Mouse (Mus musculus) midbrain, embryonic 12.5 days (tissue): ENCODE measurements at regions not wholly inside any gene's neighbourhood (a gene's known extent, or its start where the extent isn't known, plus 50 kb on each side); places are given as distances from the start of the nearest gene placed in this dataset.

Experiments
- ATAC-seq: fragments of 200-750 bp; cut with Nextera tagmentation; 2 replicates; pipeline ENCODE4 v1.8.0; 2017; ENCODE audit warnings: low read depth, moderate TSS enrichment, moderate library complexity; ENCODE audit not compliant: low FRiP score
- H3K27ac ChIP-seq: fragments of 300-500 bp; sonication (generic); replicated peaks from 2 replicates; pipeline ENCODE4 v1.5.1; 2016; ENCODE audit warnings: mild to moderate bottlenecking
- H3K27me3 ChIP-seq: fragments of 300-500 bp; sonication (generic); 2 replicates; pipeline ENCODE4 v1.6.1; 2016; ENCODE audit warnings: mild to moderate bottlenecking
- H3K36me3 ChIP-seq: fragments of 300-500 bp; sonication (generic); 2 replicates; pipeline ENCODE4 v1.6.1; 2016
- H3K4me1 ChIP-seq: fragments of 300-500 bp; sonication (generic); 2 replicates; pipeline ENCODE4 v1.6.1; 2016
- H3K4me2 ChIP-seq: fragments of 300-500 bp; sonication (generic); replicated peaks from 2 replicates; pipeline ENCODE4 v1.6.1; 2016; ENCODE audit warnings: mild to moderate bottlenecking, moderate library complexity
- H3K4me3 ChIP-seq: fragments of 300-500 bp; sonication (generic); 2 replicates; pipeline ENCODE4 v1.5.1; 2016; ENCODE audit warnings: mild to moderate bottlenecking
- H3K9ac ChIP-seq: fragments of 300-500 bp; sonication (generic); replicated peaks from 2 replicates; pipeline ENCODE4 v1.6.1; 2016; ENCODE audit warnings: mild to moderate bottlenecking, moderate library complexity
- H3K9me3 ChIP-seq: fragments of 300-500 bp; sonication (generic); 2 replicates; pipeline ENCODE4 v1.6.1; 2016; ENCODE audit warnings: mild to moderate bottlenecking
- WGBS: fragments of 180-500 bp; shearing (Covaris S2); methylation state at CpG from one replicate; pipeline ENCODE4 v1.1.7; 2016; 5-methylcytosine and 5-hydroxymethylcytosine counted together

DNA sequence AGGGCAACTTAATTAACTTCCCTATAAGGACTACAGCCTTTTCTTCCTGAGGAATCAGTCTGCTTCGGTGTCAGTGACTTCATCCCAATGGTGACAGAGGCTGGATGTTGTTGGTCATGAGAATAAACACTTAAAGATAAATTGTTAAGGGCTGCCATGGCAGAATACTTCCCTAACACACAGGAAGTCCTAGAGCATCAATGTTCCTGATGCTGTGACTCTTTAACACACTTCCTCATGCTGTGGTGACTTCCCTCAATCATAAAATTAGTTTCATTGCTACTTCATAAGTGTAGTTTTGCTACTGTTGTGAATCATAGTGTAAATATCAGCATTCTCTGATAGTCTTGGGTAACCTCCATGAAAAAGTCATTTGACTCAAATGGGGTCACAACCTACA is 184.5 kb upstream of the Id2 start:
- WGBS, result 58% methylated on average over 1 of the region's 1 CpGs
- no peaks in the 10 kb centered on the region for H3K9me3 ChIP-seq

DNA sequence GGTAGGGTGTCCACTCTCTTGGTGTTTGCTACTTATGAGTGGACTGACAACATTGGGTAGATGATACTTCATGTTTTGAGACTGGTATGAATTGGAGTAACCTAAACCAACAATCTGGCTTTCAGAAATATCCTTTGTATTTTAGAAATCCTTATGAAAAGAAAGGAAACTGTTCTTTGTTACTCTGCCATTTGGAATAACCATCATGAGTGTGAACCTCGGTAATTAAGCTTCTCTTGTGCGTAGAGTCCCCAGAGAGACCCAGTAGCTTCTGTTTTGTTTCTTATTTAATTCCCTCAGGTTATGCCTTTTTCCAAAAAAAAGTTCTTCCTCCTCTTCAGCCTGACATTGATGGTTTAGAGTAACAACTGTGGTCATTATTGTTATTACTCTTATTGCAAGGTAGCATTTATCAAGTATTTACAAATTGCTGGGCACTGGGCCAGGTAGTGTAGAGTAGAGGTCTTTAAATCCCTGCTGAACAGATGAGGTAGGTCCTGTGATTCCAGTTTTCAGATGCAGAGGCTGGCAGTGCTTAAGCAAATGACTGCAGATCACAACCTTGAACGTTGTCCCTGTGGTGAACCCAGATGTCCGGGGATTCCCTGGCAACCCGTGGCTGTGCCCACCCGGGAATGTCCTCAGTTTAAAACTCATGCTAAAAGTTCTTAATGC is 176.8 kb upstream of the Id2 start:
- H3K9ac ChIP-seq, result no peak overlapping the region
- H3K27ac ChIP-seq, result no peak overlapping the region
- no peaks in the 10 kb centered on the region for H3K36me3 ChIP-seq
- ATAC-seq, result no peak
- no peaks in the 10 kb centered on the region for H3K9me3 ChIP-seq
- no peaks in the 10 kb centered on the region for H3K4me1 ChIP-seq
- H3K4me3 ChIP-seq, result no peak overlapping the region
- no peak overlapping the region for H3K4me2 ChIP-seq
- 83% methylated on average over 6 of the region's 6 CpGs for WGBS
- H3K27me3 ChIP-seq, result no peaks in the 10 kb centered on the region

More for the DNA sequence above, 184.5 kb upstream of the Id2 start:
- ATAC-seq, result no peak
- Histone ChIP-seq H3K27me3 (no peaks in the 10 kb centered on the region), H3K36me3 (no peaks in the 10 kb centered on the region), H3K4me2 (no peak overlapping the region), H3K4me1 (no peaks in the 10 kb centered on the region), H3K4me3 (no peak overlapping the region), H3K9ac (no peak overlapping the region), H3K27ac (no peak overlapping the region)

DNA sequence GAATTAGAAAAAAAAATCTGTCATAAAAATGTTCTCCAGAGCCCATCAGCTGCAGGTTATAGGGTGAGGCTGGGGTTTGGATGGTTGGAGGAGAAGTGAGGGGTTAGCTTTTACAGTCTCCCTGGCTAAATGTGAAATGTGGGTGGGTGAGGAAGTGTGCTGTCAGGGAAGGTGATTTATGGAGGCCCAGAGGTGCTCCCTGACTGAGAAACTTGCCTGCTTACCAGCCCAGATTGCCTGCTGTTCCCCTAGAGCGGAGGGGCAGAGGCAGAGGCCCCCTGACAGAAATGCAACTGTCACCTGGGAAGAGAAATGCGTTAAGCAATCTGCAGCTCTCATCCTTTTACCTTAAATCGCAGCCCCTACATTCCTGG is 175.8 kb upstream of the Id2 start:
- Histone ChIP-seq H3K4me3 (no peak overlapping the region), H3K4me2 (no peak overlapping the region), H3K27ac (no peak overlapping the region), H3K9me3 (no peaks in the 10 kb centered on the region), H3K36me3 (no peaks in the 10 kb centered on the region), H3K4me1 (no peaks in the 10 kb centered on the region), H3K9ac (no peak overlapping the region), H3K27me3 (0 out of 2 replicates have a peak, but pooled peaks cover 2% of the 10 kb centered on the region)
- WGBS, result 81% methylated on average over 3 of the region's 3 CpGs
- no peak for ATAC-seq

DNA sequence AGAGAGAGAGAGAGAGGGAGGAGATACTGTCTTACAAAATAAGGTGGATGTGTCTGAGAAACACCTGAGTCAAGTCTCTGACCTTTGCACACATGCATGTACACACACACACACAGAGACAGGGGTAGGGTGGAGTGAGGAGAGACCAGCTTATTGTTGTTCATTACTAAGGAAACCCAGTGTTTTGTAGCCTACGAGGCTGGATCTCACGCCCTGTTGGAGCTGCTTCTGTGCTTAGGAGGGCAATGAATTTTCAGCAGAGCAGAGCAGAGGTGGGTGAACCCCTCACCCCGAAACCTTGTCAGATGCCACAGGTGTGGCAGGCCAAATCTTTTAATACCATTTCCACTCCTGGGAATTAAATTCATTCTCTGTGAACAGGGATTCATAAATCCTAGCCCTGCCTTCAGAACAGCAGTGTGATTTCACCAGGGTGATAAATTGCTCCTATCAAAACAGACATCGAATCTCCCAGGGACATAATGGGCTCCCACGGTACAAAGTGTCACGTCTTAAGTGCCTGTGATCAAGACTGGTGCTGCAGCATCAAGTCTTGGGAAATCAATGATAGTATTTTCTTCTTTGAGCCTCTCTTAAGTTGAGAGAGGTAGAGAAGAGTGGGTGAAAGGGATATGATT is 175.3 kb upstream of the Id2 start:
- no peaks in the 10 kb centered on the region for H3K36me3 ChIP-seq
- no peak overlapping the region for H3K4me3 ChIP-seq
- 68% methylated on average over 6 of the region's 6 CpGs for WGBS
- no peaks in the 10 kb centered on the region for H3K9me3 ChIP-seq
- H3K9ac ChIP-seq, result no peak overlapping the region
- H3K4me2 ChIP-seq, result no peak overlapping the region
- ATAC-seq, result no peak
- H3K27me3 ChIP-seq, result 0 out of 2 replicates have a peak, but pooled peaks cover 3% of the 10 kb centered on the region
- no peaks in the 10 kb centered on the region for H3K4me1 ChIP-seq
- no peak overlapping the region for H3K27ac ChIP-seq

DNA sequence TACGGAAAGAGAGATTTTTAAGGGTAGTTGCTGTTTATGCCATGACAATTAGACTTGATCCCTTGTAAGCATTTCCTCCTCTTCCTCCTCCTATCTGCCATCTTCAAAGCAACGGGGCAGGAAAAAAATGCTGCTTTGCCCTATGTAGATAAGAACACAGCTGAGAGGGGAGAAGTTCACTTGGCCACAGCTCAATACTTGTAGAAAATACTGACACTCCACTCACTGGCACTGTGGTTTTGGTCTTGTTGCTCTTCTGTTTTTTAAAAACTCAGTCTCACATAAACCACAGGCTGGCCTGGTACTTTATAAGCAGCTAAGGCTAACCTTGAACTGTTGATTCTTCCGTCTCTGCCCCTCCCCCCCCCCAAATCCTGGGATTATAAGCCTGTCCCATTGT is 172.9 kb upstream of the Id2 start:
- Histone ChIP-seq H3K9ac (no peak overlapping the region), H3K27ac (no peak overlapping the region), H3K27me3 (0 out of 2 replicates have a peak, but pooled peaks cover 3% of the 10 kb centered on the region), H3K4me3 (no peak overlapping the region), H3K4me1 (peaks cover 4% of the 10 kb centered on the region; the same call in 1 of the 2 replicates), H3K4me2 (no peak overlapping the region), H3K36me3 (no peaks in the 10 kb centered on the region), H3K9me3 (no peaks in the 10 kb centered on the region)
- 78% methylated on average over 3 of the region's 3 CpGs for WGBS
- ATAC-seq, result no peak

DNA sequence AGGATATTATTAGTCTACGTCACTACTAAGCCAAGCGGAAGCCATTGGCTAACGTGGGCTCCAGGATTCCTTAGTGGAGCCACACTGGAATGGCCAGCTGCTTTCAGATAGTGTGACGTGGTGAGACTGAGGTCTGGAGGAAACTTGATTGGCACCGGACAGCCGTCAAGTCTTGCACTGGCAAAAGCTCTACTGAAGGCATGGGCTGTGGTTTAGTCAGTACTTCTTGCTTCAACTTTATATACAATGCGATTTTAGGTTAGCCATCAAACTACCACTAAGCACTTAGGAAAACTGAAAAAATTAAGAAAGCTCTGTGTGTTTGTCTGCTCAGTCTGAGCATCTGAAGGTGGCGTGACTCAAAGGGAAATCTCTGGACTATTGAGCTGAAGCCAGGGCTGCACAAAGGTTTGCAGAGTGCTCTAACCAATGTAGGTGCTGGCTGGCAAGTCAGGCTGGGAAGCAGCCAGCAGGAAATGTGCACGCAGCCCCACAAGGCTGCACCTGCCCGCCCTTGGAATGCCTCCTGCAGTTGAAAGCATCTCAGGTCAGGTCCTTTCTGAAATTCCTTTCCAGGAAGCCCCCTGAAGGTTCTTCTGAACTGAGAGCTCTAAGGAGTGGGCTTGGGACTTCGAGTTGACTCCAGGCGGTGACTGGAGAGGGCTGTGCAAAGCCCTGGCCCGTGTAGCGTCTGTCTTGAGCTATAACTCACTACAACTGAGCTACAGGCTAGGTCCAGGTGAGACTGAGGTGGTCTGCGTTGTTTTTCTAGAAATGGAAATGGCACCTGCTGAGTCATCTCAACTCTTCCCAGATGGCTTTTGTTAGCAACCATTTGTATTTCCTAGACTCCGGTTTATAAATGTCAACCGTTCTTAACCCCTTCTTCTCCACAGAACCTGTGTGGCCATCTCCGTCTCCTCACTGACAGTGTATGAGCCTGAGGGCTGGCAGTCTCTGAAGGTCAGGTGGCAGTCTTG is 172.2 kb upstream of the Id2 start:
- no peak overlapping the region for H3K27ac ChIP-seq
- 75% methylated on average over 18 of the region's 18 CpGs for WGBS

DNA sequence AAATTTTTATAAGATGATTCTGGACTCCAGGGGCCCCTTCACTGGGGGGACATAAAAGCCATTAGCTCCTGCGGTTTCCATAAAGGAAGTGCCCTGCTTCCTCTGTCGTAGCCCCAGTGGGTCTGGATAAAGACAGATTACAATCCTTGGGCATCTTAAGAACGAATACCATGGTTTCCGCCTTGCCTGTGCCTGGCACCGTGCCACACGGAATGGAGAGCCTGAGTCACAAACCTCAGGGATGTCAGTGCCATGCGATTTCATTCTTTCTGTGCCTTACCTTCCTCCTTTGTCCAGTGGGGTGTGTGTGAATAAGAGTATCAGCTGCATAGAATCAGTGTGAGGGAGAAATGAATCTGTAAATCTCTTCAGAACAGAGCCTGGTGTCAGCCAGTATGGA is 171.4 kb upstream of the Id2 start:
- WGBS, result 82% methylated on average over 7 of the region's 7 CpGs
- H3K9ac ChIP-seq, result no peak overlapping the region

More for the DNA sequence above, 172.2 kb upstream of the Id2 start:
- Histone ChIP-seq H3K4me1 (peaks cover 4% of the 10 kb centered on the region; the same call in 1 of the 2 replicates), H3K4me3 (no peak overlapping the region), H3K4me2 (no peak overlapping the region), H3K9ac (no peak overlapping the region), H3K36me3 (no peaks in the 10 kb centered on the region), H3K27me3 (0 out of 2 replicates have a peak, but pooled peaks cover 3% of the 10 kb centered on the region), H3K9me3 (no peaks in the 10 kb centered on the region)
- ATAC-seq, result no peak

DNA sequence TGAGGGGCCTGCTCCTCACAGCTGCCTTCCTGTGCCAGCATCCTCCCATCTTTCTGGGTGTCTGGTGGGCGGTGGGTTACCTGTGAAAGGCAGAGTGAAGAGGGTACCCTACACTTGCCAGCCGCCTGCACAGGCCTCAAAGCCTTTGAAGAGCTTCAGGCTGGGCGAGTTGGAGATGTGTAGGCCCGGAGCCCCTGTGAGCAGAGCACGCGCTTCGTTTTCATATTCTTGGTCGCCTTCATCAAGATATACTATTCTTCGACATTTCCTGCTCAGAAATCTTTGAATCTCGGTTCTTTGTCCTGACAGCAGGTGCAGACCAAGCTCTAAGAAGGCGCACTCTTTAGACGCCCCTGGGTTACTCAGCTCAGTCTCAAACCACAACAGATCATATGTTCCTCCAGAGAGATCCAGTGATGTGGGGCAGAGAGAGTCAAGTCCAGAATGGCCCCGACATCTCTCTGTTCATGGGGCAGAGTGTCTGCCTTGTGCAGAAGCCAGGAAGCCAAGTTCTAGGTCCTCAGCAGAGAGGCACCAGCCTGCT is 170.7 kb upstream of the Id2 start:
- Histone ChIP-seq H3K9ac (no peak overlapping the region), H3K27ac (no peak overlapping the region), H3K4me2 (no peak overlapping the region), H3K4me3 (no peak overlapping the region), H3K36me3 (no peaks in the 10 kb centered on the region), H3K4me1 (peaks cover 4% of the 10 kb centered on the region; the same call in 1 of the 2 replicates), H3K27me3 (0 out of 2 replicates have a peak, but pooled peaks cover 3% of the 10 kb centered on the region), H3K9me3 (no peaks in the 10 kb centered on the region)
- no peak for ATAC-seq
- 92% methylated on average over 13 of the region's 13 CpGs for WGBS

More for the DNA sequence above, 171.4 kb upstream of the Id2 start:
- Histone ChIP-seq H3K4me1 (peaks cover 4% of the 10 kb centered on the region; the same call in 1 of the 2 replicates), H3K27me3 (0 out of 2 replicates have a peak, but pooled peaks cover 3% of the 10 kb centered on the region), H3K36me3 (no peaks in the 10 kb centered on the region), H3K27ac (no peak overlapping the region), H3K4me3 (no peak overlapping the region), H3K4me2 (no peak overlapping the region), H3K9me3 (no peaks in the 10 kb centered on the region)
- ATAC-seq, result no peak

DNA sequence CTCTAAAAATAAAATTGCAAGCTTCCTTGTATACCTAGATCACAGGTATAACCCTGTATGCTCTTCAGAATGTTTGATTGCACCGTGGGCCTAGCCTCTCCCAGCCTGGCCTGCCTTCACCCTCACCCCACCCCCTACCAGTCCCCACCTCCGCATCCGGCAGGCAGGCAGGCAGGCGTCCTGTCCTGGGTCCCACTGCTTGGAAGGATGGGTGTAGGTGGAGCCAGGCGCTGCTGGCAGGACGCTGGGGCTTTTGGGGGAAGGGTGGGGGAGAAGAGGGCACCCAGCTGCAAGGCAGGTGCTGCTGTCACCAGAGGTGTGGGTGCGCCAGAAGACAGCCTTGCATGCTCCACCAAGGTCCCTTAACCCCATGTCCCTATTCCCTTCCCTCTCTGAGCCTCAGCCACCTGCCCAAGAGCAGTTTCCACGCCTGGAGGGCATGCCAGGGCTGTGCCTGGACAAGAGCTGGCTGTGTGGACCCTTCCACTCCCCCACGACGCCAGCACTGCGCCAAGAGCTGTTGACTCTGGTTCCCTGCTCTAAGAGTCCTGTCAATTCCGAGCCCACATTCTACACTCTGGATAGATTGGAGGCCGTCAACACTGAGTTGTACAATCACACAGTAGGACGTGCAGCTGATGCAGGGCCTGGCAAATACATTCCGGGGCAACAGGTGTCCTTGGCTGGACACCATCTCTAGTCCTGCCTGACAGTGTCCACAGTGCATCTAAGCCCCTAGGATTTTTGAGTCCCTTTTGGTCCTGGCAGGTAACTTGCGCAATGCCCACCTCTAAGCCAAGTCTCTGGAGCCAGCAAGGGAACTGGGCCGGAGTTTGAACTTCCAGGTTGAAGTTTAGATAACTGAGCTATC is 170.0 kb upstream of the Id2 start:
- Histone ChIP-seq H3K4me1 (peaks cover 4% of the 10 kb centered on the region; the same call in 1 of the 2 replicates), H3K4me3 (no peak overlapping the region), H3K9me3 (no peaks in the 10 kb centered on the region), H3K27ac (no peak overlapping the region), H3K36me3 (no peaks in the 10 kb centered on the region), H3K4me2 (no peak overlapping the region), H3K9ac (no peak overlapping the region), H3K27me3 (0 out of 2 replicates have a peak, but pooled peaks cover 3% of the 10 kb centered on the region)
- WGBS, result 70% methylated on average over 17 of the region's 17 CpGs
- no peak for ATAC-seq

DNA sequence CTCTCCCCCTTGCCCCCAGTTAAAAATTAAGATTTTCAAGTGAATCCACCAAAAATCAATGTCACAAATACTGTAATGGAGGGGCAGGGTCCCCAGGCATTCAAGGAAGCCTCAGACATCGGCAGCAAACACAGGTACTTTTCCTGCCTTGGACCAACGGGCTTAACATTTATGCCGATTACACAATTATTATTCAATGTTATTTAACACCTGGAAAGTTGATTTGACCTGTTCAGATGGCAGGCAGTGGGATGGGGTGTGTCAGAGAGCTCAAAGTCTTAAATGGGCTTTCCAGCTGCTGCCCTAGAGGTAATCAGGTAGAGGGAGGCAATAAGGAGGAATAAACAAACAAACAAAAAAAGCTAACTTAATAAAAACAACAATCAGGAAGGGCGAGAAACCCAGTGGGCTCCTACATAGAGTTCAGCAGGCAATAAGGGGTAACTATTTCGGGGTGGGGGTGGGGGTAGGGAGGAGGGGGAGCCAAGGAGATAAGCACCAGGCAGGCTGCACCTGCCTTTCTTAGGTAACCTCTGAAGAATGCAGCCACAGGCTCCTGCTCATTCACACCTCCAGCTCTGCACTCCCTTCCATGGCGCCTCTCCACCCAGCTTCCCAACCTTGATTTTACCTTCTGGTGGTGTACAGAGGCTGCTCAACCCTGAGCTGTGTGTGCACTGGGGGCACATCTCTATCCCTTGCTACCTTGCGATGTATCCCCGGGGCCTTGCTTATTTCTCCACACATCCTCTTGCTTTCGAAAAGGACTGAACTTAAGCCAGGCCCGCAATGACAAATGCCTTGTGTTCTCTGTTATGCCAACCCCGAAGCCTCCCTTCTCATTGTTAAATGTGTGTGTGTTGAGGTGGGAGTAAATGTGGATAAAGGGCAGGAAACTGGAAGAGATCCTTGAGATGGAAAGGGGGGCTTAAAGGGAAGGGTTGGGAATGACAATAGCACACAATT is 168.9 kb upstream of the Id2 start:
- WGBS, result 62% methylated on average over 11 of the region's 11 CpGs
- Histone ChIP-seq H3K27me3 (0 out of 2 replicates have a peak, but pooled peaks cover 3% of the 10 kb centered on the region), H3K9me3 (no peaks in the 10 kb centered on the region), H3K9ac (no peak overlapping the region), H3K27ac (no peak overlapping the region), H3K4me3 (no peak overlapping the region), H3K4me2 (no peak overlapping the region), H3K36me3 (no peaks in the 10 kb centered on the region), H3K4me1 (peaks cover 4% of the 10 kb centered on the region; the same call in 1 of the 2 replicates)
- ATAC-seq, result no peak
